Mouse (Mus musculus): Measurements from ENCODE around the gene Rhd. TPM values are rescaled to one million over a fixed set of nuclear protein-coding genes. Genes with fewer than 3 reads are reported as not detected.
A peak's percentile ranks its signal among the peaks of the same experiment; 100 is the strongest.

Rhd gene
- polyA plus RNA-seq, 1 experiment: 0.09 TPM

DNA sequence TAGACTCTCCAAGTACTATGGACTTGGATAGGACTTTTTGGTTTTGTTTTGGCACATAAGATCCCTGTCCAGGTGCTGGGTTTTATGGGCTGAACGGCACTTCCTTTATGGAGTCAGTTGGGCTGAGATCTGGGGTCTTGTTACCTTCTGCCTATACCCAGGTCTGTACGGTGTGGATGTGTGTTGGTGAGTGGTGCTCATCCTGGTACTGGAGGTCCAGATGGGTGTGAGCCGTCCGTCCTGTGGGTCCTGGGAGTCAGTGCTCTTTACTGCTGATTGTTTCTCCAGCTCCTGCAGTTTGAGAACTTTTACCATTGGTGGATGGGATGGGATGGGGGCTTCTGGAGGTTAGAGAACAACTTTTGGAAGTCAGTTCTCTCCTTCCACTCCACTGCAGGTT is 57.4 kb downstream of the Rhd start:
- Histone ChIP-seq H3K27me3 (replicated peaks; ENCODE audit: control insufficient read depth, insufficient read depth, low read length) (no peaks in the 10 kb centered on the region), H3K36me3 (ENCODE audit: control insufficient read depth, insufficient read depth, low read length) (peaks cover 11% of the 10 kb centered on the region), H3K4me1 (ENCODE audit: control insufficient read depth, insufficient read depth, low read length) (peaks cover 10% of the 10 kb centered on the region; the same call in 1 of the 2 replicates), H3K27ac (ENCODE audit: insufficient read depth, low read depth, low read length) (no peak overlapping the region), H3K4me3 (ENCODE audit: insufficient read depth, low read depth, low read length) (no peak overlapping the region)
- TF ChIP-seq CTCF (conservative IDR thresholded peaks at IDR 0.05; ENCODE audit: insufficient read depth, insufficient read length, low read depth, low read length): no peak
- TF ChIP-seq POLR2A (IDR thresholded peaks at IDR 0.05; ENCODE audit: low read depth, low read length): no peak
- no peak for DNase-seq
- 95% methylated on average over 4 of the region's 4 CpGs for WGBS

DNA sequence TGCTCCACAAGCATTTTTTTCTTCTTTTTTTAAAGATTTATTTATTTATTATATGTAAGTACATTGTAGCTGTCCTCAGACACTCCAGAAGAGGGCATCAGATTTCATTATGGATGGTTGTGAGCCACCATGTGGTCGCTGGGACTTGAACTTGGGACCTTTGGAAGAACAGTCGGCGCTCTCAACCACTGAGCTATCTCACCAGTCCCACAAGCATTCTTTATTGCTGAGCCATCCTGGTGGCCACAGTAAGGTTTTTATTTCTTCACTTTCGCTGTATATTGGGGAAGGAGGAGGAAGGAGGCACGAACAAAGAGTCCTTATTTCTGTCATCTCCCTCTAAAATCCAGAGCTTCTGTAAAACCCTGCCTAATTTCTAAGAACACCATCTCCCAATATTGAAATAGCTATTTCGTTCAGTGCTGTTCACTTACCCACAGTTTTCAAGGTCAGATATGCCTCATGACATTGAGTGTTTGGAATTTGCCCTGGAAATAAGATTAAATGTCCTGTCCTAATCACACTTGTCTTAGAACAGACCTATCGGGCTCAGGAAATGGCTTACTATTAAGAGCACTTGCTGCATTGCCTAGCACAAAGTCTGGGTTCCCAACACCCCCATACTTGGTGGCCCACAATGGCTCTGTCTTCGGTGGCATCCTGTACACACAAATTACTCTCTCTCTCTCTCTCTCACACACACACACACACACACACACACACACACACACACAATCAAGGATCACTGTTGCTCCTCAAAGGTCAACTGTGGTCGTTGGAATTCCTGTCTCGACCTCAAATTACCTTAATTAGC is 58.0 kb downstream of the Rhd start:
- peak overlapping the region; percentile 59 for H3K4me3 ChIP-seq (ENCODE audit: insufficient read depth, low read depth, low read length)
- H3K27ac ChIP-seq (ENCODE audit: insufficient read depth, low read depth, low read length): peak overlapping the region; percentile 98
- H3K36me3 ChIP-seq (ENCODE audit: control insufficient read depth, insufficient read depth, low read length): peaks cover 15% of the 10 kb centered on the region
- TF ChIP-seq CTCF (conservative IDR thresholded peaks at IDR 0.05; ENCODE audit: insufficient read depth, insufficient read length, low read depth, low read length) (no peak), POLR2A (IDR thresholded peaks at IDR 0.05; ENCODE audit: low read depth, low read length) (no peak)
- no peaks in the 10 kb centered on the region for H3K27me3 ChIP-seq (replicated peaks; ENCODE audit: control insufficient read depth, insufficient read depth, low read length)
- DNase-seq: no peak
- WGBS: 45% methylated on average over 10 of the region's 10 CpGs
- peaks cover 10% of the 10 kb centered on the region; the same call in 1 of the 2 replicates for H3K4me1 ChIP-seq (ENCODE audit: control insufficient read depth, insufficient read depth, low read length)

DNA sequence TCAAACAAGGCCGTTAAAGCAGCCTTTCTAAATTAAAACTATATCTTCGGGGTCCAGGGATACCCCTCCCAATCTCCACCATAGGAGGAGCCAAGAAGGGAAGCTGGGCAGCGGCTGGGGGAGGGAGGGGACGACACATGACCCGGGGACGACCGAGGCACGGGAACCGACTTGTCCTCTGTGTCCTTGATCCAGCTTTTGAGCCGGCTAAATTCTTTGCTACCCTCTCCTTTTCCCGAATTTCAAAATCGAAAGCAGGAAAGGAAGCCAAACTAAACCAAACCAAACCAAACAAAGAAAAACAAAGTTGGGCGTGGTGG is 58.5 kb downstream of the Rhd start:
- H3K36me3 ChIP-seq (ENCODE audit: control insufficient read depth, insufficient read depth, low read length): peaks cover 17% of the 10 kb centered on the region
- no peaks in the 10 kb centered on the region for H3K27me3 ChIP-seq (replicated peaks; ENCODE audit: control insufficient read depth, insufficient read depth, low read length)
- peak overlapping the region; percentile 59 for H3K4me3 ChIP-seq (ENCODE audit: insufficient read depth, low read depth, low read length)
- WGBS: under 1% methylated on average over 13 of the region's 13 CpGs
- peak; percentile 85 for DNase-seq
- TF ChIP-seq POLR2A (IDR thresholded peaks at IDR 0.05; ENCODE audit: low read depth, low read length) (peak; percentile 13), CTCF (conservative IDR thresholded peaks at IDR 0.05; ENCODE audit: insufficient read depth, insufficient read length, low read depth, low read length) (no peak)
- peak overlapping the region; percentile 98 for H3K27ac ChIP-seq (ENCODE audit: insufficient read depth, low read depth, low read length)
- peaks cover 10% of the 10 kb centered on the region; the same call in 1 of the 2 replicates for H3K4me1 ChIP-seq (ENCODE audit: control insufficient read depth, insufficient read depth, low read length)

DNA sequence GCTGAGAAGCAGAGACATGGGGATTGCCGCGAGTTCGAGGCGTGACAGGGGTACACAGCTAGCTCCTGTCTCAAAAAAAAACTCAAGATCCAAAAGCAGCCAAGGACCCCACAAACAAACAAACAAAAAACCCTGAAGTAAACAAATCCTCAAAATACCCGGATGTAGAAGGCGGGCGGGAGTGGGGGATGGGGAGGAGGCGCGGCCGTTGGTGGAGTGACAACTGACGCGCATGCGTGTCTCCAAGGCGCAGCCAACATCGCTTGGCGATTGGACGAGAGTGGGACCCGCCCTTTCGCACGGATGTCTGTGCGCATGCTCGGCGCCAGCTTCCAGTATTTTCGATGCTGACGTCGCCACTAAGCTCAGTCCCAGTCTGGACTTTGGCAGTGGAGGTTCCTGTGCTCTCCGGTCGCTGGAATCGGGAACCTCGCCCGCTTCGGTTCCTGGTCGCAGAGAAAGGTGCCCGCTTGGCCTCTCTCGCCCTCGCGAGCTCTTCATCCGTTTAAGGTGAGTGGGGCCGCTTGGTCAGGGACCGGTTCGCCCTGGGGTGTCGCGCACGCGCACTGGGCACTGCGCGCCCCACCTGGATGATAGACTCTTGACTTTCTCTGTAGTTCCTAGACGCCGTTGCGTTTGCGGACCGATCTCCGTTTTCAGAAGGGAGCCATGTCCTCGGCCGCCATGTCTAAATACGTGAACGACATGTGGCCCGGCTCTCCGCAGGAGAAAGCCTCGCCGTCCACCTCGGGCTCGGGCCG is 59.1 kb downstream of the Rhd start, which contains the start of gene Rsrp1:
Rsrp1 (plus strand) TSS at position 335 of the 761 bp plus-strand sequence.
- H3K36me3 ChIP-seq (ENCODE audit: control insufficient read depth, insufficient read depth, low read length): peaks cover 18% of the 10 kb centered on the region
- H3K27ac ChIP-seq (ENCODE audit: insufficient read depth, low read depth, low read length): peak within 1 kb of the TSS; percentile 98
- TF ChIP-seq CTCF (conservative IDR thresholded peaks at IDR 0.05; ENCODE audit: insufficient read depth, insufficient read length, low read depth, low read length) (no peak), POLR2A (IDR thresholded peaks at IDR 0.05; ENCODE audit: low read depth, low read length) (peak; percentile 100)
- no peaks in the 10 kb centered on the region for H3K27me3 ChIP-seq (replicated peaks; ENCODE audit: control insufficient read depth, insufficient read depth, low read length)
- peak; percentile 99 for DNase-seq
- H3K4me3 ChIP-seq (ENCODE audit: insufficient read depth, low read depth, low read length): peak within 1 kb of the TSS; percentile 77
- H3K4me1 ChIP-seq (ENCODE audit: control insufficient read depth, insufficient read depth, low read length): peaks cover 7% of the 10 kb centered on the region; the same call in 1 of the 2 replicates
- WGBS: 0% methylated on average over 64 of the region's 64 CpGs

DNA sequence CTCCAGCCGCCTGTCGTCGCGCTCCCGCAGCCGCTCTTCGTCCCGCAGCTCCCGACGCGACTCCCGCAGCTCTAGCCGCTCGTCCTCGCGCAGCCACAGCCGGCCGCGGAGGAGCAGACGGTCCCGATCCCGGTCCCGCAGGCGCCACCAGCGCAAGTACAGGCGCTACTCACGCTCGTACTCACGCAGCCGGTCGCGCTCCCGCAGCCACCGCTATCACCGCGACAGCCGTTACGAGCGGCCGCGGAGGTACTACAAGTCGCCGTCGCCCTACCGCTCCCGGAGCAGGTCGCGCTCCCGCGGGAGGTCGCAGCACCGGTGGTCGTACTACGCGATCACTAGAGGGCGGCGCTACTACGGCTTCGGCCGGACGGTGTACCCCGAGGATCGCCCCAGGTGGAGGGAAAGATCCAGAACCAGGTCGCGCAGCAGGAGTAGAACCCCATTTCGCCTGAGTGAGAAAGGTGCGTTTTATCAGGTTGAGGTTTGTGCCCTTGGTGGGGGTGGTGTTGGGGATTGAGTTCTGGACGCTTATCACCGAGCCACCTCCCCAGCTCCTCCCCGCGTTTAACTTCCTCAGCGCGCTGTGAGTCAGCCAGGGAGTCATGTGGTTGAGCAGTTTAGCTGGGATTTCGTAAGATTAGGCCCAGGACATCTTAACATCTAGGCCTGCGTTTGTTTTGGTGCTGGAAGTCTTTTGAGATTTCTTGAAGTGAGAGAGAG is 59.8 kb downstream of the Rhd start:
- H3K27me3 ChIP-seq (replicated peaks; ENCODE audit: control insufficient read depth, insufficient read depth, low read length): no peaks in the 10 kb centered on the region
- peaks cover 7% of the 10 kb centered on the region; the same call in 1 of the 2 replicates for H3K4me1 ChIP-seq (ENCODE audit: control insufficient read depth, insufficient read depth, low read length)
- under 1% methylated on average over 75 of the region's 75 CpGs for WGBS
- peak; percentile 71 for DNase-seq
- peak overlapping the region; percentile 77 for H3K4me3 ChIP-seq (ENCODE audit: insufficient read depth, low read depth, low read length)
- TF ChIP-seq CTCF (conservative IDR thresholded peaks at IDR 0.05; ENCODE audit: insufficient read depth, insufficient read length, low read depth, low read length): no peak
- TF ChIP-seq POLR2A (IDR thresholded peaks at IDR 0.05; ENCODE audit: low read depth, low read length): no peak
- peaks cover 18% of the 10 kb centered on the region for H3K36me3 ChIP-seq (ENCODE audit: control insufficient read depth, insufficient read depth, low read length)
- H3K27ac ChIP-seq (ENCODE audit: insufficient read depth, low read depth, low read length): peak overlapping the region; percentile 88

DNA sequence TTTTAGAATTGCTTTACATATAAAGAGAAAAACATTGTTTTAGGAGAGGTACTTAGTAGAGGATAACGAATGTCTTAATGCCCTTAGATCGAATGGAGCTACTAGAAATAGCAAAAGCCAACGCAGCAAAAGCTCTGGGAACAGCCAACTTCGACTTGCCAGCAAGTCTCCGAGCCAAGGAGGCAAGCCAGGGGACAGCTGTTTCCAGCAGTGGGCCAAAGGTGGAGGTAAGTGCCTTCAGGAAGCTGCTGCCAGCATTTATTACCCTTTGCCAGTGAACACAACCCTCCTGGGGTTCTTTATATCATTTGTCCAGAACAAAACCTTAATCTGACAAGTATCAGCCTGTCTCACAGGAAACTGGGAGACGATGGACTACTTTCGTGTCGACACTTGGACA is 60.9 kb downstream of the Rhd start:
- no peak overlapping the region for H3K27ac ChIP-seq (ENCODE audit: insufficient read depth, low read depth, low read length)
- TF ChIP-seq POLR2A (IDR thresholded peaks at IDR 0.05; ENCODE audit: low read depth, low read length) (no peak), CTCF (conservative IDR thresholded peaks at IDR 0.05; ENCODE audit: insufficient read depth, insufficient read length, low read depth, low read length) (no peak)
- peaks cover 18% of the 10 kb centered on the region for H3K36me3 ChIP-seq (ENCODE audit: control insufficient read depth, insufficient read depth, low read length)
- peak; percentile 68 for DNase-seq
- WGBS: 12% methylated on average over 8 of the region's 8 CpGs
- H3K4me1 ChIP-seq (ENCODE audit: control insufficient read depth, insufficient read depth, low read length): peaks cover 7% of the 10 kb centered on the region; the same call in 1 of the 2 replicates
- peak overlapping the region; percentile 44 for H3K4me3 ChIP-seq (ENCODE audit: insufficient read depth, low read depth, low read length)
- no peaks in the 10 kb centered on the region for H3K27me3 ChIP-seq (replicated peaks; ENCODE audit: control insufficient read depth, insufficient read depth, low read length)

All from kidney, adult 2 months (tissue).